Mouse (Mus musculus): Measurements from ENCODE around the gene Pak4. TPM values are rescaled to one million over a fixed set of nuclear protein-coding genes. Genes with fewer than 3 reads are reported as not detected.

Gene Pak4
- polyA plus RNA-seq (2012; rRNA removed) = 32.8 and 37.7 TPM in 2 replicates

- no peaks in the 10 kb centered on the region for H3K36me3 ChIP-seq (ENCODE audit: control insufficient read depth, insufficient read depth, low read length)
- WGBS = 1% methylated on average over 65 of the region's 66 CpGs
- H3K27ac ChIP-seq (ENCODE audit: control insufficient read depth, insufficient read depth, low read length) = no peak within 1 kb of the TSS
- TF ChIP-seq POLR2A (IDR thresholded peaks at IDR 0.05; ENCODE audit: control insufficient read depth, extremely low read depth, insufficient read depth, low read length, poor library complexity) (peak; percentile 73; the same call in 1 of the 2 replicates), CTCF (IDR thresholded peaks at IDR 0.05; ENCODE audit: borderline replicate concordance, control insufficient read depth, extremely low read depth, insufficient read depth, low read length, poor library complexity) (0 out of 2 replicates have a peak, but pooled peaks have one; percentile 24)
- H3K4me1 ChIP-seq (replicated peaks; ENCODE audit: control insufficient read depth, insufficient read depth, low read length) = peaks cover 13% of the 10 kb centered on the region
- no peaks in the 10 kb centered on the region for H3K27me3 ChIP-seq (ENCODE audit: control insufficient read depth, insufficient read depth, low read length)
- peak; percentile 100 for DNase-seq
- H3K4me3 ChIP-seq (ENCODE audit: control insufficient read depth, insufficient read depth, low read length) = peak within 1 kb of the TSS; percentile 70
Measured at GRCm38 (mm10) chr7:28597642-28598446, at the start of gene Pak4, which contains the start of gene Samd4b. Pak4 (minus strand) TSS chr7:28598185. Samd4b (minus strand) TSS chr7:28598144.

DNA sequence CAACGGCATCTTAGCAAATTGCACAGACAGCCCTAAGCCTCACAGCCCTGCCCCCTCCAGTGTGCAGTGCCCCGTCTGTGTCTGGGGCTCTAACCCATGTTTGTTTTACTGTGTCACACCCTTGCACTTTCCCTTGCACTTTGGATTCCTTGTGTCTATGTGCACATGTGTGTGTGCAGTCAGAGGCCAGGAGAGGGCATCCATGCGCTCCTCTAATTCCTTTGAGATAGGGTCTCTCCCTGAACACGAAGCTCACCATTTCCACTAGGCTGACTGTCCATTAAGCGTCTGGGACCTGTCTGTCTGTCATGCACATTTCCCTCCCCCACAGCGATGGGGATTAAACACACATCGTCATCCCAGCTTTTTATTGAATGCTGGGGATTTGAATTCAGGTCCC lies 49.0 kb upstream of the Pak4 start:
- 64% methylated on average over 7 of the region's 7 CpGs for WGBS
- no peak overlapping the region for H3K27ac ChIP-seq (ENCODE audit: control insufficient read depth, insufficient read depth, low read length)
- peak; percentile 10 for DNase-seq

DNA sequence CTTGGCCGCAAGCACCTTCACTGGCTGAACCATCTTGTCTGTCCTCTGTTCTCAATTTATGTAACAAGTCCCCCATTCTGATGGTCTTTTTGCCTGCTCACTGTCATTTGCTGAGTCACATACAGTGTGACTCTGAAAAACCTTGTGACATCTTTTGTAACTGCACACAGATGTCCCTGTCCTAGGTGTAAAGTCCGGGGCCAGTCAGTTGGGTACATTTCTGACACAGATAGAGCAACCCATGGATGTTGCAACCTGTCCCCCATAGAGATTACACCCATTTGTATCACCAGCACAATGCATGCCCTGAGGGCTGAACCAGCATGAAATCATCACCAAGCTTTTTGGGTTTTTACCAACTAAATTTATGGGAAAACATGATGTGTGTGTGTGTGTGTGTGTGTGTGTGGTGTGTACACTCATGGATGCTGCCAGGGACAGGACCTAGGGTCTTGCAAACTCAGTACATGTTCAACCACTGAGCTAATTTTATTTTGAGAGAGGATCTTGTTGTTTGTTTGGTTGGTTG lies 48.0 kb upstream of the Pak4 start:
- no peaks in the 10 kb centered on the region for H3K27me3 ChIP-seq (ENCODE audit: control insufficient read depth, insufficient read depth, low read length)
- DNase-seq = no peak
- no peak overlapping the region for H3K27ac ChIP-seq (ENCODE audit: control insufficient read depth, insufficient read depth, low read length)
- H3K4me1 ChIP-seq (replicated peaks; ENCODE audit: control insufficient read depth, insufficient read depth, low read length) = no peaks in the 10 kb centered on the region
- 77% methylated on average over 2 of the region's 2 CpGs for WGBS
- no peak overlapping the region for H3K4me3 ChIP-seq (ENCODE audit: control insufficient read depth, insufficient read depth, low read length)
- H3K36me3 ChIP-seq (ENCODE audit: control insufficient read depth, insufficient read depth, low read length) = no peaks in the 10 kb centered on the region
- TF ChIP-seq CTCF (IDR thresholded peaks at IDR 0.05; ENCODE audit: borderline replicate concordance, control insufficient read depth, extremely low read depth, insufficient read depth, low read length, poor library complexity) = no peak
- TF ChIP-seq POLR2A (IDR thresholded peaks at IDR 0.05; ENCODE audit: control insufficient read depth, extremely low read depth, insufficient read depth, low read length, poor library complexity) = no peak

More for the DNA sequence above, 49.0 kb upstream of the Pak4 start:
- Histone ChIP-seq H3K27me3 (ENCODE audit: control insufficient read depth, insufficient read depth, low read length) (no peaks in the 10 kb centered on the region), H3K4me3 (ENCODE audit: control insufficient read depth, insufficient read depth, low read length) (no peak overlapping the region), H3K4me1 (replicated peaks; ENCODE audit: control insufficient read depth, insufficient read depth, low read length) (no peaks in the 10 kb centered on the region), H3K36me3 (ENCODE audit: control insufficient read depth, insufficient read depth, low read length) (no peaks in the 10 kb centered on the region)
- TF ChIP-seq CTCF (IDR thresholded peaks at IDR 0.05; ENCODE audit: borderline replicate concordance, control insufficient read depth, extremely low read depth, insufficient read depth, low read length, poor library complexity) = no peak
- no peak for TF ChIP-seq POLR2A (IDR thresholded peaks at IDR 0.05; ENCODE audit: control insufficient read depth, extremely low read depth, insufficient read depth, low read length, poor library complexity)

- Histone ChIP-seq H3K36me3 (ENCODE audit: control insufficient read depth, insufficient read depth, low read length) (no peaks in the 10 kb centered on the region), H3K4me1 (replicated peaks; ENCODE audit: control insufficient read depth, insufficient read depth, low read length) (no peaks in the 10 kb centered on the region), H3K27me3 (ENCODE audit: control insufficient read depth, insufficient read depth, low read length) (no peaks in the 10 kb centered on the region), H3K4me3 (ENCODE audit: control insufficient read depth, insufficient read depth, low read length) (no peak overlapping the region), H3K27ac (ENCODE audit: control insufficient read depth, insufficient read depth, low read length) (no peak overlapping the region)
- no peak for DNase-seq
- 89% methylated on average over 6 of the region's 6 CpGs for WGBS
- TF ChIP-seq CTCF (IDR thresholded peaks at IDR 0.05; ENCODE audit: borderline replicate concordance, control insufficient read depth, extremely low read depth, insufficient read depth, low read length, poor library complexity) (no peak), POLR2A (IDR thresholded peaks at IDR 0.05; ENCODE audit: control insufficient read depth, extremely low read depth, insufficient read depth, low read length, poor library complexity) (no peak)
Measured at GRCm38 (mm10) chr7:28645366-28645765, 47.4 kb upstream of the Pak4 start.

DNA sequence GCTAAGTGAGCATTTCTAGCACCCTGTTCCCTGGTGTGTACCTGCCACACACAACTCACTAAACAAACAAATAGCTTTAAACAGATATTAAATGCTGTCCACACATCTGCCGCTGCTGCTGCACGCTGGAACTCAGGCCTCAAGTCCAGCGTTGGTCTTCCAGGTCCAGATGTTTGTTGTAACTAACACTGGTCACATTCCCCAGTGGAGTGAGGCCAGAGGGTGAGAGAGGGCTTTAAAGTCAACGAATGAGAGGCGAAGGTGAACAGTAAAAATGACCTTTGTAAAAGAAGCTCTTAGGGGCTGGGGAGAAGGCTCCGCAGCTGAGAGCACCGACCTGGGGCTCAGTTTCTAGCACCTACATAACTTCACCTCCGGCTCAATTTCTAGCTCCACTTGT lies 43.6 kb upstream of the Pak4 start:
- no peaks in the 10 kb centered on the region for H3K27me3 ChIP-seq (ENCODE audit: control insufficient read depth, insufficient read depth, low read length)
- H3K4me3 ChIP-seq (ENCODE audit: control insufficient read depth, insufficient read depth, low read length) = no peak overlapping the region
- WGBS = 91% methylated on average over 8 of the region's 8 CpGs
- no peaks in the 10 kb centered on the region for H3K36me3 ChIP-seq (ENCODE audit: control insufficient read depth, insufficient read depth, low read length)
- H3K27ac ChIP-seq (ENCODE audit: control insufficient read depth, insufficient read depth, low read length) = no peak overlapping the region
- no peak for DNase-seq
- TF ChIP-seq CTCF (IDR thresholded peaks at IDR 0.05; ENCODE audit: borderline replicate concordance, control insufficient read depth, extremely low read depth, insufficient read depth, low read length, poor library complexity) (no peak), POLR2A (IDR thresholded peaks at IDR 0.05; ENCODE audit: control insufficient read depth, extremely low read depth, insufficient read depth, low read length, poor library complexity) (no peak)
- no peaks in the 10 kb centered on the region for H3K4me1 ChIP-seq (replicated peaks; ENCODE audit: control insufficient read depth, insufficient read depth, low read length)

DNA sequence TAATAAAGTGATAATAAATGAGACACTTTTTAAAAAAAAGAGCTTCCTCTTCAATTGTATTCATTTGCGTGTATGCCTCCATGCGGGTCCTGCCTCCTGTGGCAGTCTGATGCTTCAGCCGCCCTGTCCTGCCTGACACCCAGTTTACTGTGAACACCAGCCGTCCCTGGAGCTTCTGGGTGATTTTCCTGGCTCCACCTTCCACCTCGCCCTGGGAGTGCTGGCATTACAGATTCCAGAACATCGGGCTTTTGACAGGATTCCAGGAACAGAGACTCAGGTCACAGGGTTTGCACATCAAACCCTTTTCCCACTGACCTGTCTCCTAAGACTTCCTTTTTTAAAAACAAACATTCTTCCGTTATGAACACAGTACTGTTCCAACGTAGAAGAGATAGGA lies 39.5 kb upstream of the Pak4 start:
- no peak overlapping the region for H3K27ac ChIP-seq (ENCODE audit: control insufficient read depth, insufficient read depth, low read length)
- no peaks in the 10 kb centered on the region for H3K36me3 ChIP-seq (ENCODE audit: control insufficient read depth, insufficient read depth, low read length)
- no peaks in the 10 kb centered on the region for H3K27me3 ChIP-seq (ENCODE audit: control insufficient read depth, insufficient read depth, low read length)
- H3K4me1 ChIP-seq (replicated peaks; ENCODE audit: control insufficient read depth, insufficient read depth, low read length) = no peaks in the 10 kb centered on the region
- H3K4me3 ChIP-seq (ENCODE audit: control insufficient read depth, insufficient read depth, low read length) = no peak overlapping the region
- 40% methylated on average over 8 of the region's 8 CpGs for WGBS
- TF ChIP-seq POLR2A (IDR thresholded peaks at IDR 0.05; ENCODE audit: control insufficient read depth, extremely low read depth, insufficient read depth, low read length, poor library complexity) = no peak
- TF ChIP-seq CTCF (IDR thresholded peaks at IDR 0.05; ENCODE audit: borderline replicate concordance, control insufficient read depth, extremely low read depth, insufficient read depth, low read length, poor library complexity) = no peak
- no peak for DNase-seq

Measured in thymus, adult 2 months (tissue).